Mouse (Mus musculus) skeletal muscle tissue, adult 2 months (tissue): ENCODE measurements around the gene Olfr353.

Experiments used
- DNase-seq: peaks from one replicate; pipeline ENCODE4 v3.0.0-alpha.2; 2012; ENCODE audit warnings: low read depth, low spot score

Olfr353 gene

GRCm38 (mm10) chr2:36892836-36893235 is at the start of gene Olfr353:
Olfr353 (minus strand) TSS chr2:36892936.
- DNase-seq = no peak

DNA sequence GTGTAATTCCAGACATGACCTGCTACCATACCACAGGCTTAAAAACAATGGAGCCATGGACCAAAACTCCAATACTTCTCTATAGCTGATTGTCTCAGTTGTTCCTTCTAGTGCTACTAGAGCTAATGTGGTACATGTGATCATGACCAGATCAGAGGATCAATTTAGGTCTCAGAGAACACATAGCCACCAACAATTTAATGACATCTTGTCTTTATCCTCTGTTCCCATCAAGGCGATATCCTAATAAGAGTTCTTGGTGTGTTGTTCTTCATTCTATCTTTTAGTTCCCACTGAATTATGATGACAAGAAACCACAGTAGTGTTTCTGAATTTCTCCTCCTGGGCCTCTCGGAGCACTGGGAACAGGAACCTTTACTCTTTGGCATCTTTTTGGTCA is 44.1 kb upstream of the Olfr353 start, which contains the start of gene Olfr356:
Gene Olfr356, plus strand, starts transcription at position 301 of the 400 bp plus-strand sequence.
- no peak for DNase-seq

- DNase-seq = no peak
Measured at GRCm38 (mm10) chr2:36928797-36929196, 36.1 kb upstream of the Olfr353 start, which contains the start of gene Olfr355. Olfr355 (minus strand) TSS chr2:36928897.

- no peak for DNase-seq
Measured at GRCm38 (mm10) chr2:36905380-36905779, 12.6 kb upstream of the Olfr353 start, which contains the start of gene Olfr354. Olfr354 (plus strand) TSS chr2:36905680.

DNA sequence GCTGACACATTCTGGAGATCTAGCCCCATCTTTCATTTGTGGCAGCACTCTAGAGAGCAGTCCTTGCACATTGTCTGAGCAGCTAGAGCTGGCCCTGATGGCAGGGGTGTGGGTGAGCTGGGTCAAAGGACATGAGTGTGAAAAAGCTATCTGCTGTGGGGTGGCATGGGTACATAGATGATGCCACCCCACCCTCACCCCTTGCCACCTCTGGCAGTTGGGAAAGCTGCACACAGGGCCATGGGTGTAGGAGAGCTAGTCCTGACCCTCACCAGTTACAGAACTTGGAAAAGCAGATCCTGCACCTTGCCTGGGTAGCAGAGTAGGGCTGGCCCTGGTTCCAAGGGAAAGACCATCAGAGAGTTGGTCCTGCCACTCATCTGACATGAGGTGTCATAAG is 4.4 kb upstream of the Olfr353 start:
- no peak for DNase-seq

GRCm38 (mm10) chr2:36868160-36868559 is 24.6 kb downstream of the Olfr353 start, which contains the start of gene Olfr352:
Olfr352 (plus strand) TSS chr2:36868460.
- no peak for DNase-seq

DNA sequence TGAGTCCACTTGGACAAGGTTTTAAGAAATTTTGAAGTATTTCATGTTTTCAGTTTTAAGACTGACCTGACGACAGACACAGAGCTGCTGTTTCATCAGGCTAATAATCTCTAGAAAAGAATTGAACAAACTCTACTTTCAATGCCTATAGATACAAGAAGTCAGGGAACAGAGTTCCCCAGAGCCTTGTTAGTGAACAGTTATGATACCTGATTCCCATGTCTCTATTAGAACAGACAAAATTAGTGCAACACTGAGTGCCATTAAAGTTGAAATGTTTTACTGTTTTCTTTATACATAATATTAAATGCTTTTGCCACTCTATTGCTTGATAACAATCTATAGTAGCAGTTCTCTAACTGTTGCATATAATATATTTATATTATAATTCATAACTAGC is 30.2 kb downstream of the Olfr353 start, which contains the start of gene Olfr351:
Gene Olfr351, minus strand, starts transcription at position 101 of the 400 bp plus-strand sequence.
- no peak for DNase-seq

GRCm38 (mm10) chr2:36846010-36846409 is 46.7 kb downstream of the Olfr353 start, which contains the start of gene Olfr350:
Olfr350 (plus strand) TSS chr2:36846310.
- no peak for DNase-seq
